Mouse (Mus musculus): ENCODE results near the gene 2700081O15Rik. TPM values are rescaled to one million over a fixed set of nuclear protein-coding genes. Genes with fewer than 3 reads are reported as not detected.
A peak's percentile ranks its signal among the peaks of the same experiment; 100 is the strongest.
"Not testable (repeated sequence)": the region's sequence is repeated elsewhere in the genome, so short reads cannot be mapped to it uniquely, and the experiment has no call there.

2700081O15Rik gene
- polyA plus RNA-seq (2014; fragmentation: Nextera tagmentation; extraction: Ambion mirVana) = 8.6 and 9.5 TPM in 2 replicates

DNA sequence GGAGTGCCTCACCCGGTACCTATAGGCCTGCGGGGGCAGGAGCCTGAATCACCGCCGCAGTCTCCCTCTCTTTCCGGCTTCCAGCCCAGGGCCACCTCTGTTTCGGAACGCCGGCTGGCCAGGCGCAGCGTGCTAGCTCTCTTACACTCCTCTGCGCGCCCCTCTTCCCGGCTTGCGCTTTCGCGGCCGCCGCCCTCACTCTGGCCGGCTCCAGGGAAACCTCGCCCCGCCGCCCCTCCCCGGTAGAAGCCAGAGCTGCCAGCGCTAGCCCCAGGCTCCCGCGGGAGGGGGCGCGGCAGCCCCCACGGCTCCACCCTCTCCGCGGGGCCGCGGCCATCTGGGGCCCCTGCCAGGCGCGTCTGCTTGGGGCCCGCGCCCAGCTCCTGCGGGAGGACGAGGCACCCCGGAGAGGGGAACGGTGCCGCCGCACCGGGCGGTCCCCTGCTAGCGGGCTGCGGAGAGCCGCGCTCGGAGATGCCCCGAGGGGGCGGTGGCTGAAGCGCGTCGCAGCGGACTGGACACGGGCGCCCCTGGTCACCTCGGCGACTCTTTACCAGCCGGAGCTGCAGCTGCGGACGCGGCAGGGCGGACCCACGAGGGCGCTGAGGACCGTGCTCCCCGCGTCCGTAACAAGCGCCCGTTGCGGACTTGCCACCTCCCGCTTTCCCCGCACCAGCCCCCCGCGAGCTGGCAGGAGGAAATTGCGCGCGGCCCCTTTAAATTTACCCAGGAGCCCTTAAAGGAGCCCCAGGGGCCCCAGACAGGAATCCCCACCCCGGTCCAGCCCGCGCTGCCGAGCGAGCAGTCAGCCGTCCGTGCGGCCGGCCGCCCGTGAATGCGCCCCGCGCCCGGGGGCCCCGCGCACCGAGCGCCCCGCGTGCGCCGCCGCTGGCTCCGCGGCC lies at the start of gene 2700081O15Rik:
Gene 2700081O15Rik, plus strand, starts transcription at position 792 of the 902 bp plus-strand sequence.
- peak within 1 kb of the TSS; percentile 99 for H3K9ac ChIP-seq
- no peaks in the 10 kb centered on the region for H3K9me3 ChIP-seq (ENCODE audit: low read depth, low read length)
- H3K4me1 ChIP-seq (ENCODE audit: insufficient read depth) = peaks cover 24% of the 10 kb centered on the region
- H3K4me3 ChIP-seq (ENCODE audit: low read depth, low read length) = peak within 1 kb of the TSS; percentile 80
- ATAC-seq (ENCODE audit: insufficient read depth) (peak; percentile 72), DNase-seq (peak; percentile 91)
- no peak for TF ChIP-seq CTCF (IDR thresholded peaks at IDR 0.05; ENCODE audit: low read depth)
- peak within 1 kb of the TSS; percentile 91 for H3K4me2 ChIP-seq
- H3K27ac ChIP-seq (ENCODE audit: low read depth) = peak within 1 kb of the TSS; percentile 94
- WGBS = under 1% methylated on average over 107 of the region's 107 CpGs
- H3K27me3 ChIP-seq (ENCODE audit: insufficient read depth, low read length) = no peaks in the 10 kb centered on the region
- H3K36me3 ChIP-seq (ENCODE audit: insufficient read depth) = peaks cover 23% of the 10 kb centered on the region

DNA sequence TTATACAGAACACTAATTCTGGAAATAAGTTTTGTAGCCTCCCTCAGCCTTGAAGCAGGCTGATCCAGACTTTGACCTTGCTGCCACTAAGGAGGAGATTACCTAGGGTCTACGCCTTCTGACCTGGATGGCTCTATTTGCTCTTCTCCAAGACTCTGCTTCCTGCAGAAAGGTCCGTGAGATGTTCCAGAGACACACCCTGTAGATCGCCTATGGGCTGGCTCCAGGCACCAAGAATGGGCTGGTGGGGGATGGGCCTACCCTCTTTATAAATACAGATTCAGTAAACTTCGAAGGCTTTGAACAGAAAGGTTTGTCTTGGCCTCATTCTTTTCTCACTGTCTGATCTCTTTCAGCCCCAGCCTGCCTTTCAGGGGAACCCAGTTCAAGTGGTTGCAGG lies 48.0 kb upstream of the 2700081O15Rik start:
- not testable (repeated sequence) for DNase-seq; H3K9me3 ChIP-seq (ENCODE audit: low read depth, low read length); H3K27me3 ChIP-seq (ENCODE audit: insufficient read depth, low read length); ATAC-seq (ENCODE audit: insufficient read depth); H3K4me2 ChIP-seq; H3K4me3 ChIP-seq (ENCODE audit: low read depth, low read length); H3K27ac ChIP-seq (ENCODE audit: low read depth); H3K4me1 ChIP-seq (ENCODE audit: insufficient read depth); H3K9ac ChIP-seq
- H3K36me3 ChIP-seq (ENCODE audit: insufficient read depth) = peaks cover 76% of the 10 kb centered on the region
- WGBS = 80% methylated on average over 4 of the region's 4 CpGs

DNA sequence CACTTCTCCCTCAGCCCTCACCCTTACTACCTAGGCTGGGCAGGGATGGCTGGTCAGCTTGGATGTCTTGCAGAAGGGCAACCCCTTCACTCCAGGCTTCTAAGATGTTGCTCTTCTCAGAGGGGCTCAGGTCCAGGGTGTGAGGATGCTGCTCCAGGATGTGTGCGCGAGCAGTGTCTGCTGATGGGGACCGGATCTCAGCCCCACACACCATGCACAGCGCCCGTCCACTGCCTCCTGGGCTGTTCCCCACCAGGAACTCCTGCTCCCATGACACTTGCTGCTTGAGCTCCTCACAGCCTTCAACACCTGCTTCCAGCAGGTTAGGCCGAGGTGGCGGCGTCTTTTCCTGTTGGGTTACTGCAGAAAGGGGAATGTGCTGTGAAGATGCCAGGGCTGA lies 42.9 kb upstream of the 2700081O15Rik start:
- 98% methylated on average over 8 of the region's 8 CpGs for WGBS
- ATAC-seq (ENCODE audit: insufficient read depth) (no peak), DNase-seq (no peak)
- Histone ChIP-seq H3K27me3 (ENCODE audit: insufficient read depth, low read length) (no peaks in the 10 kb centered on the region), H3K27ac (ENCODE audit: low read depth) (no peak overlapping the region), H3K9me3 (ENCODE audit: low read depth, low read length) (no peaks in the 10 kb centered on the region), H3K4me2 (no peak overlapping the region), H3K36me3 (ENCODE audit: insufficient read depth) (peaks cover 81% of the 10 kb centered on the region), H3K9ac (no peak overlapping the region), H3K4me1 (ENCODE audit: insufficient read depth) (no peaks in the 10 kb centered on the region), H3K4me3 (ENCODE audit: low read depth, low read length) (no peak overlapping the region)
- TF ChIP-seq CTCF (IDR thresholded peaks at IDR 0.05; ENCODE audit: low read depth) = no peak

- no peak for TF ChIP-seq CTCF (IDR thresholded peaks at IDR 0.05; ENCODE audit: low read depth)
- H3K9me3 ChIP-seq (ENCODE audit: low read depth, low read length) = no peaks in the 10 kb centered on the region
- H3K27ac ChIP-seq (ENCODE audit: low read depth) = no peak overlapping the region
- DNase-seq (no peak), ATAC-seq (ENCODE audit: insufficient read depth) (no peak)
- H3K4me2 ChIP-seq = no peak overlapping the region
- no peak overlapping the region for H3K4me3 ChIP-seq (ENCODE audit: low read depth, low read length)
- 67% methylated on average over 2 of the region's 2 CpGs for WGBS
- peaks cover 52% of the 10 kb centered on the region for H3K36me3 ChIP-seq (ENCODE audit: insufficient read depth)
- H3K9ac ChIP-seq = no peak overlapping the region
- H3K27me3 ChIP-seq (ENCODE audit: insufficient read depth, low read length) = no peaks in the 10 kb centered on the region
- H3K4me1 ChIP-seq (ENCODE audit: insufficient read depth) = peaks cover 7% of the 10 kb centered on the region
These were observed 39.8 kb upstream of the 2700081O15Rik start for GRCm38 (mm10) chr19:7377639-7378038.

- no peak for ATAC-seq (ENCODE audit: insufficient read depth)
- peaks cover 12% of the 10 kb centered on the region for H3K4me1 ChIP-seq (ENCODE audit: insufficient read depth)
- no peak for TF ChIP-seq CTCF (IDR thresholded peaks at IDR 0.05; ENCODE audit: low read depth)
- no peaks in the 10 kb centered on the region for H3K27me3 ChIP-seq (ENCODE audit: insufficient read depth, low read length)
- peak overlapping the region; percentile 85 for H3K4me3 ChIP-seq (ENCODE audit: low read depth, low read length)
- WGBS = 1% methylated on average over 8 of the region's 8 CpGs
- H3K9ac ChIP-seq = peak overlapping the region; percentile 89
- DNase-seq = no peak
- peak overlapping the region; percentile 66 for H3K4me2 ChIP-seq
- H3K9me3 ChIP-seq (ENCODE audit: low read depth, low read length) = no peaks in the 10 kb centered on the region
- H3K27ac ChIP-seq (ENCODE audit: low read depth) = peak overlapping the region; percentile 91
- H3K36me3 ChIP-seq (ENCODE audit: insufficient read depth) = peaks cover 11% of the 10 kb centered on the region; the same call in 1 of the 2 replicates
These were observed 35.5 kb upstream of the 2700081O15Rik start for GRCm38 (mm10) chr19:7381906-7382247.

GRCm38 (mm10) chr19:7382248-7382902 lies 35.0 kb upstream of the 2700081O15Rik start:
- peak overlapping the region; percentile 85 for H3K4me3 ChIP-seq (ENCODE audit: low read depth, low read length)
- no peaks in the 10 kb centered on the region for H3K9me3 ChIP-seq (ENCODE audit: low read depth, low read length)
- peaks cover 11% of the 10 kb centered on the region; the same call in 1 of the 2 replicates for H3K36me3 ChIP-seq (ENCODE audit: insufficient read depth)
- under 1% methylated on average over 60 of the region's 60 CpGs for WGBS
- no peaks in the 10 kb centered on the region for H3K27me3 ChIP-seq (ENCODE audit: insufficient read depth, low read length)
- peak; percentile 81 for DNase-seq
- peak overlapping the region; percentile 66 for H3K4me2 ChIP-seq
- H3K4me1 ChIP-seq (ENCODE audit: insufficient read depth) = peaks cover 12% of the 10 kb centered on the region
- H3K27ac ChIP-seq (ENCODE audit: low read depth) = peak overlapping the region; percentile 91
- peak; percentile 47 for ATAC-seq (ENCODE audit: insufficient read depth)
- H3K9ac ChIP-seq = peak overlapping the region; percentile 89
- TF ChIP-seq CTCF (IDR thresholded peaks at IDR 0.05; ENCODE audit: low read depth) = peak; percentile 24; the same call in 1 of the 2 replicates
